Mouse (Mus musculus) adrenal gland, adult 2 months (tissue): Measurements from ENCODE around the gene Krr1. TPM values are rescaled to one million over a fixed set of nuclear protein-coding genes. Genes with fewer than 3 reads are reported as not detected.
A peak's percentile ranks its signal among the peaks of the same experiment; 100 is the strongest.

Experiments used
- DNase-seq: peaks from one replicate; pipeline ENCODE4 v3.0.0; 2021
- long read RNA-seq: library from polyadenylated mRNA; stranded (forward); transcript quantifications from one replicate; pipeline ENCODE4 v2.0.0, GENCODE M21; 2021
- polyA plus RNA-seq: library from polyadenylated mRNA; depleted of rRNA; stranded (reverse); fragments of >200 nt; gene quantifications from 2 replicates; pipeline ENCODE4 v1.2.3, GENCODE M21; 2012; rRNA removed
- total RNA-seq, 2 experiments: library from RNA; stranded (reverse); gene quantifications; 2 replicates each; pipeline ENCODE4 v1.2.3; 2021

Krr1 gene
- total RNA-seq (10 to 100 TPM; 34.1 to 38.6 TPM), polyA plus RNA-seq (1.0 and 2.0 TPM in 2 replicates)
- long read RNA-seq, full-length matches to known transcripts = 20 of 24 reads
- long read RNA-seq, partial matches to known transcripts = 2 of 24 reads
- long read RNA-seq, other reads (novel, unspliced or antisense) = 2 of 24 reads

GRCm38 (mm10) chr10:111972542-111973361 lies at the start of gene Krr1:
TSS of gene Krr1 (plus strand) at chr10:111972664.
- DNase-seq = peak; percentile 93

DNA sequence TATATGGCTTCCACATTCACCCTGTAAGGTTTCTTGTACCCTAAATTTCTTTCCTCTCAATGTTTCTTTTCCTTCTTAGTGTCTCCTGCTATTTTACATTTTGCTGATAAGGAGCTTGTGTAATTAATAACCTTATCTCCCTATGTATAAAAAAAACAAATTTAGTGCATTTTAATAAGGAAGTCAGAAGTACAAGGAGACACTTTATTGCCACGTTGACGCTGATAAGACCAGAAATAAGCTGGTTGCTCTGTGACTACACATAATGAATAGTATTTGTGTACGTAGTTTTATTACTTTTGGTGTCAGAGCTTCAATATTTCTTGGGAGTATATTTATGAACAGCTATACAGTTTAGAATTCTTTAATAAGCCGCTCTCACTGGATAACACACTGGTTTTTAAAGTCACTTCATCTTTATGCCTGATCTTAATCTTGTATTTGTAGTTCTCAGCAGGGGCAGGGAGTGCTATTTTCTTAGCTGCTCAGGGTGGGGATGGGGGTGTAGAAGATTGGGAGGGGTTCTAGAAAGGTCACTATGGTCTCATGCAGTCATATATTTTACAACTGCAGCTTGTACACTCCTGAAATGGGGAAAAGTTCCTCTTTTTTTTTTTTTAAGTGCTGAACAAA lies 48.8 kb upstream of the Krr1 start:
- no peak for DNase-seq

GRCm38 (mm10) chr10:111924141-111924540 lies 48.3 kb upstream of the Krr1 start:
- DNase-seq = no peak

- no peak for DNase-seq
Measured at GRCm38 (mm10) chr10:111924716-111925488, 47.6 kb upstream of the Krr1 start.

GRCm38 (mm10) chr10:111925489-111925860 lies 47.0 kb upstream of the Krr1 start:
- DNase-seq = peak; percentile 89

- no peak for DNase-seq
Measured at GRCm38 (mm10) chr10:111932621-111933345, 39.7 kb upstream of the Krr1 start.

- no peak for DNase-seq
Measured at GRCm38 (mm10) chr10:111935207-111935606, 37.3 kb upstream of the Krr1 start.

DNA sequence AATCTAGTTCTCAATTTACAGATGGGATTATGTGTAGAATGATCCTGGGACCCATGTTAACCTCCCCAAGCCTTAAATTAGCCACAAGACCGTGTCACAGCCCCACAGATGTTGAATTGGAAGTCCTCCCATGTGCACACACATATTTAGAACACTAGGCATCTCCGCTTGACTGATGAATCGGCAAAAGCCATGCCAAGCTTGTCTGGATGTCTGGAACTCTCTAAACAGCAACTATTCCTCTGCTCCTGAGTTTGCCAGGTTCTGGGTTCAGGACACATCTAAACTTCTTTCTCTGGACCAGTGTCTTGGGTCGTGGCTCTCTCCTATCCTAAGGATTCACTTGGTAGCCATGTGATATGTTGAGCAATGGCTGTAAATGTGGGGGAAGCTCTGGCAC lies 36.4 kb upstream of the Krr1 start:
- DNase-seq = no peak

DNA sequence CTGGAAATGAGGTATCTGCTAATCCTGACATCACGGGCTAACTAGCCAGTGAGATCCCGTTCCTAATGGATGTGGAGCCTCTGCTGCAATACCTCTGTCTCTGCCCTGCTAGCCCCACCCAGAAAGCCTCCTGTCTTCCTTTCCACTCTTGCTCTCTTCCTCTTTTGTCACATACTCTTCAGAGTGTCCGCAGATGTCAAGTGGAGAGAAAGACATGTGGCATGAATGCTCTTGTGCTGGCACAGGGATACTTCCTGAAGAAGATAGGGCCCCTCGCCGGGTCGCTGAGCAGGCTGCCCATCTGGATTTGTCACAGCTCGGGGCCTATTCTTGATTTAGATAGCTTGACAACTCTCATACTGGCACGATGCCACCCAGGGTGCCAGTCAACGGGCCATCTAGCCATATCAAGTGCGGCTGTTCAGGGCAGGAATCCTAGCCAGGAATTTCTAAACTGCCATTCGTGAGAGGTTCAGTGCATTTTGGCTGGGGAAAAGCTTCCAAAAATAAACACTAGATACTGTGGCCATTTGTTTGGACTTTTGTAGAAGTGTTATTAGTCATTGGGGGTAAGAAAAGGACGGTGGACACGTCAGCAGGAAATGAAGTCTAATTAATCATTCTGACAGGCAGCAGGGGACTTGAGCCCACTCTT lies 35.8 kb upstream of the Krr1 start:
- DNase-seq = peak; percentile 69

DNA sequence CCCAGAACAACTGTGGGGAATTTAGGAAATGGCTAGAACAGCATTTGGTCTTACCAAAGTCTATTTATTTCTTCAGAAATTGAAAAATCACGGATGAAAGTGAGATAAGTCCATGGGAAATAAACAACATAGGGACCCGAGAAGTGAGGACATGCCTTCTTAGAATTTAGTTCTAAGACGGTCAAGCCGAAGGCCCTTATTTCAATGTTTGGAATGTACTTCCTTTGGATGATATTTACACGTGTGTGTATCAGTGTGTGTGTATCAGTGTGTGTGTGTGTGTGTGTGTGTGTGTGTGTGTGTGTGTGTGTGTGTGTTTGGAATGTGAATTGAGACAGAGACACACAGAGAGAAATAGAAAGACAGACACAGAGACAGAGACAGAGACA lies 35.3 kb upstream of the Krr1 start:
- DNase-seq = no peak

GRCm38 (mm10) chr10:111943026-111943425 lies 29.4 kb upstream of the Krr1 start:
- DNase-seq = no peak

DNA sequence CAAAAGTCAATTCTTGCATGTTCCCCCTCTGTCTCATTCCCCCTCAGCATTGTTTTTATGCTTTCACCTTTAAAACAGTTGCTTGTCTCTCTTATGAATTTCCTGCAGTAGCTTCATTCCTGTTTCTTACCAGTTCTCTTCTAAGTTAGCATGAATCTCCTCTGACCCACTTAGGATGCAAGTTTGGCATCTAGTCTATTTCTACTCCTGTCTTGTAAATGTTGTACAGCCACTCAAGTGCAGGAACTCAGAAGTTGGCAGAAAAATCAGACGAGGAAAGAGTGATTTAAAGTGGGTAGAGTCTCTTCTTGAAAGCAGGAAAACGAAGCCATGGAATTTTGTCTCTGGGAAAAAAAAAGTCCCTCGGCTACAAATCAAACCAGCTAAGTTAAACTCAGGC lies 26.9 kb upstream of the Krr1 start:
- DNase-seq = no peak

- no peak for DNase-seq
Measured at GRCm38 (mm10) chr10:111948041-111948440, 24.4 kb upstream of the Krr1 start.

DNA sequence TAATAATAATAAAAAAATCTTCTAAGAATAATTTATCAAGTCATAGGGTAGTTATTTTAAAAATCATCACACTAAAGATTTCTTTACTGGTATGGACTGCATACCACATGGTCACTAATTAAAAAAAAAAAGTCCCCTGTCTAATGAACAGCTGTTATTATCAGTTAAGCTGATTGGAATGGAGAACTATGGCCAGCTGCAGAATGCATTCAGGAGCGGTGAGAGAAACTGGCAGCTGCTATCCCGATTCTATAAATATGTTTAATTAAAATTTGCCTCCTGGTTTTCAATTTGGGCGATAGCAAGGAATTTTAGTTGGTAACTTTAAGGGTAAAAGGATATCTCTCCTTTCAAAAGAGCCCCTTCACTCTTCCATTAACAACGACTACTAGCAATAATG lies 23.5 kb upstream of the Krr1 start:
- no peak for DNase-seq

GRCm38 (mm10) chr10:111955836-111956235 lies 16.6 kb upstream of the Krr1 start:
- no peak for DNase-seq

DNA sequence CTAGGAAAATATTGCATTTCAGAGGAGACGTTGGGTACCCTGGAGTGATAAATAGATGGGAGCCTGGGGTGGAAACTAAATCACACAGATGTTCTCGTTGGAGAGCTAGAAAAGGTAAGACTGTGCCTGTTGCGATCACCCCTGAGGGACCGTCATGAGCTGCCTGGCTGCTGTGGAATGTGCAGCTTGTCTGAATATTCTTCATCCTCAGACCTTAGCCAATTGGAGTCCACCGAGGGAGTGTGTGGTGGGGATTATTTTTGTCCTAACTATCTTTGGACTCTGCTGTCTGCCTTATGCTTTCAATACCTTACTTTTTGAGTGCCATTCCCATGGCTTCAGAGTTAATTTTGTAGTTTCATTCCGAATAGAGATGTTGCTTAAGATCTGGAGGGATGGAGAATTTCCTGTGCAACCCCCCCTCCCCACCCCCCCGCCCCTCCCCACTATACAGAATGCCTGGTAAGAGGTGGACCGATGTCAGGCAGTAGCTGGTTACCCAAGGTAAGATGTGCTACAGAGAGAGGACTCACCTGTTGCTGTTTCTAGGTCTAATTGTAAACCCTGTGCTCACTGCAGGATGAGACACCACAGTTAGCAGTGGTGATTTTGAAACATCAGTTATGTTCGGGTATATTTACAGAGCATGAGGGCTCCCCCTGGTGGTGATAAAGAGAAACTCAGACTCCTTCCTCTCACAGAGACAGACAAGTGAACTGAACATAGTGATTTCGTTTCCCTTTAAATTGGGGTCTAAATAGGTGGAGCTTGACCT lies 15.0 kb upstream of the Krr1 start:
- DNase-seq = peak; percentile 66

DNA sequence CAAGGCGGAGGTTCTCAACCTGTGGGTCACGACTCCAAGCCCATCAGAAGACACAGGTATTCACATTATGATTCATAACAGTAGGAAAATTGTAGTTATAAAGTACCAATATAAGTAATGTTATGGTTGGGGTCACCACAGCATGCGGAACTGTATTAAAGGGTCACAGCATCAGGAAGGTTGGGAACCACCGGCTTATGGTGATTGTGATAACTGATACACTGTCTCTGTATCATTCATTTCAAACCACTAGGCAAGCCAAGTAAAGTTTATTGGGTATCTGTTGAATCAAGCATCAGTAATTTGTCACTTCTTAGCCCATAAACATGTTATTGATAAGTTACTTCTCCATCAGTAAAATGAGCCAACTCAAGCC lies 14.4 kb upstream of the Krr1 start:
- no peak for DNase-seq

DNA sequence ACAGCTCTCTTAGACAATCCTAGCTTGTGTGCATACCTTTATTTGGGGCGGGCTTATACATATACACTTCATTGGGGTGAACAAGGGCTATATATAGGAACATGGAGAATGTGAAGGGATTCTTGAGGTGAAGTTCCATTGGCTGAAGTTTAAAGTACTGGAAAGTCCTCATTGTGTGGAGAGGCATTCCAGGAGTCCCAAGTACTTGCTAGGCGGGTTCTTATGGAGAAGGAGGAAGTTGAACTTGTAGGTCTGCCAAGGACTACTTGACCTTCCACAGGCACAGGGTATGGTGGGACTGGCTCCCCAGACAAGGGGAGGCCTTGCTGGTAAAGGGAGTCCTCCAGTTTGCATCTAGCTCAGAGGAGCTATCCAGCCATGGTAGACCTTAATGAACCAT lies 13.1 kb upstream of the Krr1 start:
- no peak for DNase-seq

DNA sequence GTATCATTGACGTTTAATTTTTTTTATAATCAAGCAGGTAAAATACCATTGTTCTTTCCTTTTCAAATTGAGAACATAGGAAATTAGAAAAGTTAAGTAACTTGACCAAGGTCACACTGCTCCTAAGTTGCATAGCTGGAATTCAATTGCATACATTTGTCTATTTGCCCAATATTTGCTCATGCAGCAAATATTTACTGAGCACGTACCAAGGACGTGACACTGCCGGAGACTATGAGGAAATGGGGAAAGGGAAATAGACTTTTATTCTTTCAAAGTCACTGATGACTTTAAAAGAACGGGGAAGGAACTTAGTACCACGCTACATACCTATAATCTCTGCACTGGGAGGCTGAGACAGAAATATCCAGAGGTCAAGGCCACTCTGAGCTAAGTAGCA lies 12.0 kb upstream of the Krr1 start:
- DNase-seq = no peak

DNA sequence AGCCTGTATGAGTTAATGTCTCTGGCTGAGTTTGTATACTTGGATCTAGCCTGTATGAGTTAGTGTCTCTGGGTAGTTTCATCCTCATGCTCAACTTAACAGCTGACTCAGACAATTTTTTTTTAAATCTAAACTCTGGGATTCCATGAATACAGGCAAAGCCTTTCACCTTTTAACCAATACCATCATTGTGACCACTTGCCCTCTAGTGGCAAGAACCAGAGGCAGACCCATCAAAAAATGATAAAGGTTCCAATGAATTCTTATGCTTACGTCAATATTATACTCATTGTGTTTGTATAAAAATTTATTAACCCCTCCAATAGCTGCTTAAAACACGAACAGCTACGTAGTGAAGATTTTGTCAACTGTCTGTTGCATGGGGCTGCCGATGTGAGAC lies 6.1 kb upstream of the Krr1 start:
- no peak for DNase-seq

- no peak for DNase-seq
Measured at GRCm38 (mm10) chr10:111971929-111972328, 535 bp upstream of the Krr1 start.
